Mouse (Mus musculus) liver, adult 2 months (tissue): ENCODE measurements at regions not wholly inside any gene's neighbourhood (a gene's known extent, or its start where the extent isn't known, plus 50 kb on each side); places are given as distances from the start of the nearest gene placed in this dataset.

ENCODE experiments used
- CTCF ChIP-seq: fragments of 200-500 bp; IDR thresholded peaks from 2 replicates; pipeline ENCODE4 v1.5.1; 2011; ENCODE audit warnings: low read depth, low read length, control low read depth
- POLR2A ChIP-seq: fragments of 200-500 bp; IDR thresholded peaks from 2 replicates; pipeline ENCODE4 v1.6.1; 2011; ENCODE audit warnings: low read length, control low read depth; ENCODE audit not compliant: insufficient read depth; ENCODE audit errors: extremely low read depth

GRCm38 (mm10) chr2:72629691-72630461, 153.9 kb downstream of the Cdca7 start:
- TF ChIP-seq CTCF, result no peak
- TF ChIP-seq POLR2A, result no peak
